Mouse (Mus musculus): ENCODE data around the gene Prune1. TPM values are rescaled to one million over a fixed set of nuclear protein-coding genes. Genes with fewer than 3 reads are reported as not detected.

The Prune1 gene
- polyA plus RNA-seq, 2 experiments, result 6.8 to 8.0 TPM

DNA sequence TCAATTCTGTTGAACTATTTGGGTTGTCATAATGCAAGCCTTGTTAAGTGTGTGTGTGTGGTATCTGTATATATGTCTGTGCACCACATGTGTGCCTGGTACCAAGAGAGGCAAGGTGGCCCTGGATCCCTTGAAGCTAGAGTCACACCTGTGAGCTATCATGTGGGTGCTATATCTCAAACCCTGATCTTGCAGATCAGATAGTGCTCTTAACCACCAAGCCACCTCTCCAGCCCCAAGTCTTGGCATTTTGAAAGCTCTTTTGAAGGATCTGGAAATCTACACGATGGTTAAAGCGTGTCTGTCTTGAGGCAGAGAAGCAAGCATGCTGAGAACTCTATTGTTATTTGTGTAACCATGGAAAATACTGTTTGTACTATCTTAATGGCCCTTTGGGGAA is 71.3 kb downstream of the Prune1 start:
- Histone ChIP-seq H3K27me3 (ENCODE audit: control insufficient read depth, insufficient read depth, low read length) (no peaks in the 10 kb centered on the region), H3K4me3 (ENCODE audit: insufficient read depth in 1 of 2, low read depth in 2 of 2, low read length in 2 of 2) (no peak overlapping the region), H3K36me3 (replicated peaks; ENCODE audit: control insufficient read depth, insufficient read depth, low read depth) (peaks cover 58% of the 10 kb centered on the region), H3K9me3 (ENCODE audit: control insufficient read depth, low read length) (no peaks in the 10 kb centered on the region), H3K9ac (replicated peaks) (no peak overlapping the region), H3K4me1 (replicated peaks; ENCODE audit: control insufficient read depth in 2 of 2, insufficient read depth in 2 of 2, low read length in 1 of 2) (peaks cover 0 to 7% of the 10 kb centered on the region in 2 experiments; a peak in 2 of 4 replicates), H3K4me2 (ENCODE audit: low read depth) (no peak overlapping the region), H3K27ac (no peak overlapping the region)
- TF ChIP-seq CTCF (IDR thresholded peaks at IDR 0.05; ENCODE audit: low read depth) (no peak), EP300 (IDR thresholded peaks at IDR 0.05; ENCODE audit: low read depth) (no peak)
- DNase-seq (ENCODE audit: low read depth in 3 of 3, low spot score in 3 of 3) (no peak), ATAC-seq (ENCODE audit: insufficient read depth) (no peak)
- WGBS (ENCODE audit: insufficient replicate concordance), result 76% methylated on average over 2 of the region's 2 CpGs

GRCm38 (mm10) chr3:95208286-95208685 is 73.6 kb downstream of the Prune1 start:
- WGBS (ENCODE audit: insufficient replicate concordance), result 80% methylated on average over 4 of the region's 4 CpGs
- no peaks in the 10 kb centered on the region for H3K27me3 ChIP-seq (ENCODE audit: control insufficient read depth, insufficient read depth, low read length)
- DNase-seq (ENCODE audit: low read depth in 3 of 3, low spot score in 3 of 3) (no peak), ATAC-seq (ENCODE audit: insufficient read depth) (no peak)
- H3K9me3 ChIP-seq (ENCODE audit: control insufficient read depth, low read length), result no peaks in the 10 kb centered on the region
- no peak overlapping the region for H3K4me2 ChIP-seq (ENCODE audit: low read depth)
- no peak overlapping the region for H3K27ac ChIP-seq
- TF ChIP-seq CTCF (IDR thresholded peaks at IDR 0.05; ENCODE audit: low read depth), result no peak
- no peak for TF ChIP-seq EP300 (IDR thresholded peaks at IDR 0.05; ENCODE audit: low read depth)
- no peaks in the 10 kb centered on the region for H3K4me1 ChIP-seq (replicated peaks; ENCODE audit: control insufficient read depth in 2 of 2, insufficient read depth in 2 of 2, low read length in 1 of 2)
- H3K9ac ChIP-seq (replicated peaks), result no peak overlapping the region
- no peak overlapping the region for H3K4me3 ChIP-seq (ENCODE audit: insufficient read depth in 1 of 2, low read depth in 2 of 2, low read length in 2 of 2)
- H3K36me3 ChIP-seq (replicated peaks; ENCODE audit: control insufficient read depth, insufficient read depth, low read depth), result peaks cover 69% of the 10 kb centered on the region

DNA sequence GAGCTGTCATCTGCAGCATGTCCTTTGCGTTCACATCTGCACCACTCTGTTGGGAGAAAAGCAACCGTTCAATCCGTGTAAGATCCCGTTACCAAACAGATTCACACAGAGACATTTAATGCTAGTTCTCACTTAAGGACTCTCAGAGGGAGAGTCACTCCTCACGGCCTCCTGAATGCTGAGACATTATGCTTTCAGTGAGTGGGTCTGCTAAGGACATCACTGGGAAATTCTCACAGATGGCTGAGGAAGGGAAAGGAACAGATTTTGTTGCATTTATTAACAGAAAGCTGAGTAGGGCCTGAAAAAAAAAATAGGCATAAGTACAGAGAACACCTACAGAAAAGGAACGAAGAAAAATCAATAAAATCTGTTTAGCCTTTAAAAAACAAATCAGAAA is 78.0 kb downstream of the Prune1 start:
- DNase-seq (ENCODE audit: low read depth in 3 of 3, low spot score in 3 of 3) (no peak), ATAC-seq (ENCODE audit: insufficient read depth) (no peak)
- TF ChIP-seq EP300 (IDR thresholded peaks at IDR 0.05; ENCODE audit: low read depth), result no peak
- no peak for TF ChIP-seq CTCF (IDR thresholded peaks at IDR 0.05; ENCODE audit: low read depth)
- no peak overlapping the region for H3K4me3 ChIP-seq (ENCODE audit: insufficient read depth in 1 of 2, low read depth in 2 of 2, low read length in 2 of 2)
- no peak overlapping the region for H3K4me2 ChIP-seq (ENCODE audit: low read depth)
- peaks cover 90% of the 10 kb centered on the region for H3K36me3 ChIP-seq (replicated peaks; ENCODE audit: control insufficient read depth, insufficient read depth, low read depth)
- no peak overlapping the region for H3K9ac ChIP-seq (replicated peaks)
- H3K4me1 ChIP-seq (replicated peaks; ENCODE audit: control insufficient read depth in 2 of 2, insufficient read depth in 2 of 2, low read length in 1 of 2), result no peaks in the 10 kb centered on the region
- no peak overlapping the region for H3K27ac ChIP-seq
- 92% methylated on average over 6 of the region's 6 CpGs for WGBS (ENCODE audit: insufficient replicate concordance)
- H3K9me3 ChIP-seq (ENCODE audit: control insufficient read depth, low read length), result no peaks in the 10 kb centered on the region
- H3K27me3 ChIP-seq (ENCODE audit: control insufficient read depth, insufficient read depth, low read length), result no peaks in the 10 kb centered on the region

Other genes with a start within 250 kb of the Prune1 start
- gene Psmd4, start 239.5 kb downstream of the Prune1 start, polyA plus RNA-seq (2012; rRNA removed), result 114 and 150 TPM in 2 replicates
- gene Psmd4, start 239.5 kb downstream of the Prune1 start, polyA plus RNA-seq (2014; fragmentation: Nextera tagmentation; extraction: Ambion mirVana), result 153 and 161 TPM in 2 replicates
- 7.9 and 9.4 TPM in 2 replicates for gene Pip5k1a, start 175.1 kb downstream of the Prune1 start, polyA plus RNA-seq (2012; rRNA removed)
- 4.7 and 5.5 TPM in 2 replicates for gene Pip5k1a, start 175.1 kb downstream of the Prune1 start, polyA plus RNA-seq (2014; fragmentation: Nextera tagmentation; extraction: Ambion mirVana)
- gene Vps72, start 171.1 kb downstream of the Prune1 start, polyA plus RNA-seq (2012; rRNA removed), result 19.7 and 23.4 TPM in 2 replicates
- gene Vps72, start 171.1 kb downstream of the Prune1 start, polyA plus RNA-seq (2014; fragmentation: Nextera tagmentation; extraction: Ambion mirVana), result 29.6 and 31.4 TPM in 2 replicates
- 0.11 and 0.32 TPM in 2 replicates for gene Tmod4, start 157.6 kb downstream of the Prune1 start, polyA plus RNA-seq (2012; rRNA removed)
- 0.15 and 0.23 TPM in 2 replicates for gene Tmod4, start 157.6 kb downstream of the Prune1 start, polyA plus RNA-seq (2014; fragmentation: Nextera tagmentation; extraction: Ambion mirVana)
- 22.4 and 33.1 TPM in 2 replicates for gene Scnm1, start 148.1 kb downstream of the Prune1 start, polyA plus RNA-seq (2012; rRNA removed)
- 23.1 and 24.8 TPM in 2 replicates for gene Scnm1, start 148.1 kb downstream of the Prune1 start, polyA plus RNA-seq (2014; fragmentation: Nextera tagmentation; extraction: Ambion mirVana)
- 2.9 and 3.9 TPM in 2 replicates for gene Lysmd1, start 148.0 kb downstream of the Prune1 start, polyA plus RNA-seq (2012; rRNA removed)
- gene Lysmd1, start 148.0 kb downstream of the Prune1 start, polyA plus RNA-seq (2014; fragmentation: Nextera tagmentation; extraction: Ambion mirVana), result 4.8 and 5.2 TPM in 2 replicates
- 4.8 and 4.9 TPM in 2 replicates for gene Tnfaip8l2, start 139.7 kb downstream of the Prune1 start, polyA plus RNA-seq (2012; rRNA removed)
- 5.7 and 6.1 TPM in 2 replicates for gene Tnfaip8l2, start 139.7 kb downstream of the Prune1 start, polyA plus RNA-seq (2014; fragmentation: Nextera tagmentation; extraction: Ambion mirVana)
- gene Sema6c, start 121.6 kb downstream of the Prune1 start, polyA plus RNA-seq (2012; rRNA removed), result 0.69 and 1.6 TPM in 2 replicates
- gene Sema6c, start 121.6 kb downstream of the Prune1 start, polyA plus RNA-seq (2014; fragmentation: Nextera tagmentation; extraction: Ambion mirVana), result 0.11 and 0.29 TPM in 2 replicates
- 10.4 and 14.3 TPM in 2 replicates for gene Gabpb2, start 64.2 kb downstream of the Prune1 start, polyA plus RNA-seq (2012; rRNA removed)
- 5.1 and 6.9 TPM in 2 replicates for gene Gabpb2, start 64.2 kb downstream of the Prune1 start, polyA plus RNA-seq (2014; fragmentation: Nextera tagmentation; extraction: Ambion mirVana)
- 21.3 and 24.9 TPM in 2 replicates for gene Cdc42se1, start 53.3 kb downstream of the Prune1 start, polyA plus RNA-seq (2012; rRNA removed)
- 40.9 and 48.5 TPM in 2 replicates for gene Cdc42se1, start 53.3 kb downstream of the Prune1 start, polyA plus RNA-seq (2014; fragmentation: Nextera tagmentation; extraction: Ambion mirVana)
- gene Mllt11, start 49.9 kb downstream of the Prune1 start, polyA plus RNA-seq (2012; rRNA removed), result 3.0 and 3.6 TPM in 2 replicates
- gene Mllt11, start 49.9 kb downstream of the Prune1 start, polyA plus RNA-seq (2014; fragmentation: Nextera tagmentation; extraction: Ambion mirVana), result 1.9 and 2.7 TPM in 2 replicates
- 0.12 and 0.19 TPM in 2 replicates for gene Gm128, start 40.5 kb downstream of the Prune1 start, polyA plus RNA-seq (2012; rRNA removed)
- 0.14 and 0.19 TPM in 2 replicates for gene Gm128, start 40.5 kb downstream of the Prune1 start, polyA plus RNA-seq (2014; fragmentation: Nextera tagmentation; extraction: Ambion mirVana)
- gene Bnipl, start 30.9 kb downstream of the Prune1 start, polyA plus RNA-seq (2012; rRNA removed), result 0.04 TPM in 2 replicates
- gene Bnipl, start 30.9 kb downstream of the Prune1 start, polyA plus RNA-seq (2014; fragmentation: Nextera tagmentation; extraction: Ambion mirVana), result 0.16 TPM in 1 of 2 replicates, not detected in the other
- 13.2 and 13.6 TPM in 2 replicates for gene Mindy1, start 731 bp downstream of the Prune1 start, polyA plus RNA-seq (2012; rRNA removed)
- 16.1 and 16.8 TPM in 2 replicates for gene Mindy1, start 731 bp downstream of the Prune1 start, polyA plus RNA-seq (2014; fragmentation: Nextera tagmentation; extraction: Ambion mirVana)
- gene Anxa9, start 25.1 kb upstream of the Prune1 start, polyA plus RNA-seq (2012; rRNA removed), result 2.5 and 2.6 TPM in 2 replicates
- 2.8 and 3.8 TPM in 2 replicates for gene Anxa9, start 25.1 kb upstream of the Prune1 start, polyA plus RNA-seq (2014; fragmentation: Nextera tagmentation; extraction: Ambion mirVana)
- 55.1 and 63.8 TPM in 2 replicates for gene Cers2, start 32.7 kb upstream of the Prune1 start, polyA plus RNA-seq (2012; rRNA removed)
- gene Cers2, start 32.7 kb upstream of the Prune1 start, polyA plus RNA-seq (2014; fragmentation: Nextera tagmentation; extraction: Ambion mirVana), result 80.2 and 88.2 TPM in 2 replicates
- gene Setdb1, start 75.1 kb upstream of the Prune1 start, polyA plus RNA-seq (2012; rRNA removed), result 11.2 and 14.1 TPM in 2 replicates
- gene Setdb1, start 75.1 kb upstream of the Prune1 start, polyA plus RNA-seq (2014; fragmentation: Nextera tagmentation; extraction: Ambion mirVana), result 13.4 and 15.2 TPM in 2 replicates
- not detected in 2 replicates for gene 4930558C23Rik, start 120.8 kb upstream of the Prune1 start, polyA plus RNA-seq (2012; rRNA removed)
- gene 4930558C23Rik, start 120.8 kb upstream of the Prune1 start, polyA plus RNA-seq (2014; fragmentation: Nextera tagmentation; extraction: Ambion mirVana), result not detected in 2 replicates
- gene Arnt, start 152.3 kb upstream of the Prune1 start, polyA plus RNA-seq (2012; rRNA removed), result 9.9 and 11.3 TPM in 2 replicates
- gene Arnt, start 152.3 kb upstream of the Prune1 start, polyA plus RNA-seq (2014; fragmentation: Nextera tagmentation; extraction: Ambion mirVana), result 10.2 and 10.9 TPM in 2 replicates
- 0.54 and 0.92 TPM in 2 replicates for gene Ctsk, start 217.2 kb upstream of the Prune1 start, polyA plus RNA-seq (2012; rRNA removed)
- gene Ctsk, start 217.2 kb upstream of the Prune1 start, polyA plus RNA-seq (2014; fragmentation: Nextera tagmentation; extraction: Ambion mirVana), result 1.1 and 1.3 TPM in 2 replicates
- 9.8 and 16.1 TPM in 2 replicates for gene Ctss, start 244.7 kb upstream of the Prune1 start, polyA plus RNA-seq (2012; rRNA removed)
- 27.1 and 27.7 TPM in 2 replicates for gene Ctss, start 244.7 kb upstream of the Prune1 start, polyA plus RNA-seq (2014; fragmentation: Nextera tagmentation; extraction: Ambion mirVana)